Mouse (Mus musculus) liver, embryonic 14.5 days (tissue): ENCODE data around the gene Rab21. TPM values are rescaled to one million over a fixed set of nuclear protein-coding genes. Genes with fewer than 3 reads are reported as not detected.

Experiments used
- ATAC-seq: fragments of 200-750 bp; cut with Nextera tagmentation; 2 replicates; pipeline ENCODE4 v1.8.0; 2017; ENCODE audit warnings: moderate number of reproducible peaks, mild to moderate bottlenecking, moderate library complexity; ENCODE audit not compliant: insufficient read depth
- DNase-seq, 3 experiments: peaks; one replicate each; pipeline ENCODE4 v3.0.0-alpha.2; 2012 to 2013; ENCODE audit warnings: low read depth in 3 of 3, low spot score in 3 of 3
- H3K27ac ChIP-seq: fragments of 300-500 bp; sonication (generic); 2 replicates; pipeline ENCODE4 v1.5.1; 2014; ENCODE audit warnings: moderate library complexity, mild to moderate bottlenecking, control low read depth, inconsistent platforms
- H3K27me3 ChIP-seq: fragments of 300-500 bp; sonication (generic); 2 replicates; pipeline ENCODE4 v1.6.1; 2014; ENCODE audit warnings: mild to moderate bottlenecking, low read length, moderate library complexity; ENCODE audit not compliant: control insufficient read depth, insufficient read depth
- H3K36me3 ChIP-seq: fragments of 300-500 bp; sonication (generic); replicated peaks from 2 replicates; pipeline ENCODE4 v1.6.1; 2014; ENCODE audit warnings: low read depth; ENCODE audit not compliant: control insufficient read depth, insufficient read depth
- H3K4me1 ChIP-seq, 2 experiments: fragments of 200-500 bp in 1 of 2; fragments of 300-500 bp in 1 of 2; sonication (generic) in 1 of 2; replicated peaks; 2 replicates each; pipeline ENCODE4 v1.6.1; 2012 to 2014; ENCODE audit warnings: antibody characterized with exemption in 1 of 2, inconsistent platforms in 1 of 2, low read length in 1 of 2; ENCODE audit not compliant: control insufficient read depth in 2 of 2, insufficient read depth in 2 of 2
- H3K4me2 ChIP-seq: fragments of 300-500 bp; sonication (generic); 2 replicates; pipeline ENCODE4 v1.6.1; 2014; ENCODE audit warnings: low read depth, mild to moderate bottlenecking, control low read depth, moderate library complexity
- H3K4me3 ChIP-seq, 2 experiments: fragments of 200-500 bp in 1 of 2; fragments of 300-500 bp in 1 of 2; sonication (generic) in 1 of 2; 2 replicates each; pipeline ENCODE4 v1.5.1; 2012 to 2014; ENCODE audit warnings: low read depth in 2 of 2, low read length in 2 of 2, mild to moderate bottlenecking in 2 of 2, control low read depth in 1 of 2, inconsistent platforms in 1 of 2, moderate library complexity in 1 of 2; ENCODE audit not compliant: insufficient read depth in 1 of 2
- H3K9ac ChIP-seq: fragments of 300-500 bp; sonication (generic); replicated peaks from 2 replicates; pipeline ENCODE4 v1.6.1; 2014; ENCODE audit warnings: mild to moderate bottlenecking, control low read depth, moderate library complexity
- H3K9me3 ChIP-seq: fragments of 300-500 bp; sonication (generic); 2 replicates; pipeline ENCODE4 v1.6.1; 2016; ENCODE audit warnings: low read length, mixed read lengths; ENCODE audit not compliant: control insufficient read depth
- CTCF ChIP-seq: IDR thresholded peaks from 2 replicates; pipeline ENCODE4 v1.5.1; 2016; ENCODE audit warnings: antibody characterized with exemption, low read depth, control low read depth
- EP300 ChIP-seq: IDR thresholded peaks from 2 replicates; pipeline ENCODE4 v1.6.1; 2016; ENCODE audit warnings: antibody characterized with exemption, low read depth
- WGBS: fragments of 180-500 bp; shearing (Covaris S2); extraction: QIAGEN DNeasy Blood & Tissue Kit; methylation state at CpG from one replicate; pipeline ENCODE4 v1.1.7; 2014; ENCODE audit not compliant: insufficient replicate concordance; 5-methylcytosine and 5-hydroxymethylcytosine counted together
- polyA plus RNA-seq, 2 experiments: library from polyadenylated mRNA; depleted of rRNA in 1 of 2; stranded (reverse) in 1 of 2; unstranded in 1 of 2; fragments of >200 nt; fragmentation: Nextera tagmentation in 1 of 2; extraction: Ambion mirVana in 1 of 2; gene quantifications; 2 replicates each; pipeline versions ENCODE4 v1.2.1 to v1.2.3; 2012 to 2014

The Rab21 gene
- polyA plus RNA-seq, 2 experiments = 2.9 to 6.7 TPM

- DNase-seq (no peak), ATAC-seq (no peak)
- Histone ChIP-seq H3K4me3 (no peak overlapping the region), H3K9ac (no peak overlapping the region), H3K36me3 (no peaks in the 10 kb centered on the region), H3K27ac (no peak overlapping the region), H3K4me2 (no peak overlapping the region), H3K9me3 (no peaks in the 10 kb centered on the region), H3K27me3 (no peaks in the 10 kb centered on the region), H3K4me1 (peaks cover 9 to 12% of the 10 kb centered on the region in 2 experiments)
- no peak for TF ChIP-seq EP300
- no peak for TF ChIP-seq CTCF
- 80% methylated on average over 17 of the region's 17 CpGs for WGBS
These were observed 43.0 kb upstream of the Rab21 start for GRCm38 (mm10) chr10:115358216-115358919.

GRCm38 (mm10) chr10:115356106-115356505 lies 40.7 kb upstream of the Rab21 start:
- DNase-seq (no peak), ATAC-seq (no peak)

GRCm38 (mm10) chr10:115355016-115355415 lies 39.6 kb upstream of the Rab21 start:
- Histone ChIP-seq H3K4me3 (no peak overlapping the region), H3K4me2 (no peak overlapping the region), H3K4me1 (peaks cover 0 to 8% of the 10 kb centered on the region in 2 experiments; a peak in 2 of 4 replicates), H3K9me3 (no peaks in the 10 kb centered on the region), H3K27me3 (no peaks in the 10 kb centered on the region), H3K36me3 (no peaks in the 10 kb centered on the region), H3K27ac (no peak overlapping the region), H3K9ac (no peak overlapping the region)
- WGBS = 77% methylated on average over 6 of the region's 6 CpGs
- TF ChIP-seq EP300 (no peak), CTCF (no peak)
- DNase-seq (no peak), ATAC-seq (no peak)

More at GRCm38 (mm10) chr10:115356106-115356505, 40.7 kb upstream of the Rab21 start:
- no peak overlapping the region for H3K27ac ChIP-seq
- no peak for TF ChIP-seq EP300
- TF ChIP-seq CTCF = no peak
- H3K4me2 ChIP-seq = no peak overlapping the region
- H3K4me3 ChIP-seq = no peak overlapping the region
- no peaks in the 10 kb centered on the region for H3K27me3 ChIP-seq
- H3K9me3 ChIP-seq = no peaks in the 10 kb centered on the region
- 75% methylated on average over 5 of the region's 7 CpGs for WGBS
- peaks cover 0 to 4% of the 10 kb centered on the region in 2 experiments; a peak in 2 of 4 replicates for H3K4me1 ChIP-seq
- no peaks in the 10 kb centered on the region for H3K36me3 ChIP-seq
- no peak overlapping the region for H3K9ac ChIP-seq

GRCm38 (mm10) chr10:115354553-115354952 lies 39.2 kb upstream of the Rab21 start:
- Histone ChIP-seq H3K36me3 (no peaks in the 10 kb centered on the region), H3K9ac (no peak overlapping the region), H3K4me3 (no peak overlapping the region), H3K4me1 (peaks cover 0 to 8% of the 10 kb centered on the region in 2 experiments; a peak in 2 of 4 replicates), H3K9me3 (no peaks in the 10 kb centered on the region), H3K4me2 (no peak overlapping the region), H3K27ac (no peak overlapping the region), H3K27me3 (no peaks in the 10 kb centered on the region)
- DNase-seq = no peak
- TF ChIP-seq EP300 (no peak), CTCF (no peak)
- 70% methylated on average over 6 of the region's 6 CpGs for WGBS
- no peak for ATAC-seq

GRCm38 (mm10) chr10:115350810-115351397 lies 35.5 kb upstream of the Rab21 start:
- no peak overlapping the region for H3K9ac ChIP-seq
- no peak overlapping the region for H3K27ac ChIP-seq
- H3K9me3 ChIP-seq = no peaks in the 10 kb centered on the region
- no peak for DNase-seq
- H3K4me3 ChIP-seq = no peak overlapping the region
- TF ChIP-seq CTCF (no peak), EP300 (no peak)
- peaks cover 0 to 12% of the 10 kb centered on the region in 2 experiments; a peak in 2 of 4 replicates for H3K4me1 ChIP-seq
- H3K27me3 ChIP-seq = no peaks in the 10 kb centered on the region
- peak; percentile 66; the same call in 1 of the 2 replicates for ATAC-seq
- H3K4me2 ChIP-seq = no peak overlapping the region
- WGBS = 55% methylated on average over 2 of the region's 2 CpGs
- no peaks in the 10 kb centered on the region for H3K36me3 ChIP-seq
